Mouse (Mus musculus): ENCODE measurements at regions not wholly inside any gene's neighbourhood (a gene's known extent, or its start where the extent isn't known, plus 50 kb on each side); places are given as distances from the start of the nearest gene placed in this dataset.
"Not testable (repeated sequence)": the region's sequence is repeated elsewhere in the genome, so short reads cannot be mapped to it uniquely, and the experiment has no call there.

DNA sequence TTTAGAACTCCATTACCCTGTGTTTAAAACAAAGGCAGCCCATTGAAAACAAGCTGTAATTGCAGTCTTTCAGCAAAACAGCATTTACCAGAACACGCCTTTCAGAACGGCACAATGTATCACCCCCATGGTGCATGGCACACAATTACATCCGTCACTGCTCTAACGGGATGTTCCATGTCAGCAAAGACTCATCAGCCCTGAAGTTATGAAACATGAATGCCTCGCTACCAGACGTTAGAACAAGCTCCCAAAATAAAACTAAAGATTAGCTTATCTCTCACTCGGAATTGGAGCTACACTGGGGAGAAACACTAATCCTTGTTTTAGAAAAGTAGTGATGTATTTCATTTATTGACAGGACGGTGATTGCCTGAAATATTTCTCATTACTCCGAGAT is 301.4 kb downstream of the Tox3 start:
- DNase-seq = no peak

DNA sequence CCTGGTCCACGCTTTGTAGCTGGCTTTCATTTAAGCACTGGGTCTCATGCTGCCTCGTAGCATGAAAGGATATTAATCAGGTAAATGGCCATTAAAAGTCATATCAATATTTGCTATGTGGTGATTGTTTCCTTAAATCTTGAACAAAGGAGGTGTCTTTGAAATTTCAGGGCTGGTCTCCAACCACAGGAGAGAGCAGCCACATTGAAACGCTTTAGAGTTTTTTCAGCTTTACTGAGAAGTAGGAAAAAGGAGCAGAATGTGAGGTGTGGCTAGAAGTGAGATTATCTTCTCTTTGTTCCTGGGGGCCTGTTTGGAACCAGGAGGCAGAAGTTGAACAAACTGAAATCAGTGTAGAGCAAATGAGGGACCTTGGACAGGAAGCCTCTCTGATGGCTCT is 311.7 kb downstream of the Tox3 start:
- no peak for DNase-seq

DNA sequence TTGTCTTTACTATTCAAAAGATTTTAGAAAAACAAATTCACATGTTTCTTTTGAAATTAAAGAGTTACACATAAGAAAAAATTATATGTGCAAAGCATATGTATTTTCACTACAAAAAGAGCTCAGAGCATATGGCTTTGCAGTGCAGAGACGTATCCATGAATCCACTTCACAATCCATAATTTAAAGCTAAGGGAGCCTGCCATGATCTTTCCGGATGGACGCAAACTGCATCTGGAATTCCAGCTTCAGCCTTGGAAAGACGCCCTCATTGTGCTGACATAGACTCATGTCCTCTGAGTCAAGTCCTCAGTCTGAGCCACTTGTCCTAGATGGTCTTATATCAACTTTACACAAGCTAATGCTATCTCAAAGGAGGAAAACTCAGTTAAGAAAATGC is 315.6 kb downstream of the Tox3 start:
- DNase-seq = no peak

DNA sequence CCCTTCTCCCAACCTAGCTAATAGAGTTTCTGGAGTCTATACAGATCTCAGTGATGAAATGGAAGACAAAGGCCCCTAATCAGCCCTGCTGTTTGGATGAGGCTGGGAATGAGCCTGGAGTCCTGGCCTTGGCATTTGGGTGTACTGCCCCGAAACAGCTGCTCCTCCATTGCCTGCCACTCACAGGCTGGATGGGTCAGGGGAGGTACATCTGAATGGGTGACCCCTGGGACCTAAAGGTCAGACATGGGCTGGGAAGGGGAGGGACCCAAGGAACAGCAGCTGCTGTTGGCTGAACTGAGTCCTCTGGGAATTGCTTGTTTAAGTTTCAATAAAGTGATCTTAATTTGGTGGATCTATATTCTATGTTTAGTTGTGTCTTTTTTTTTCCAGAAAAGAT is 316.9 kb downstream of the Tox3 start:
- no peak for DNase-seq

DNA sequence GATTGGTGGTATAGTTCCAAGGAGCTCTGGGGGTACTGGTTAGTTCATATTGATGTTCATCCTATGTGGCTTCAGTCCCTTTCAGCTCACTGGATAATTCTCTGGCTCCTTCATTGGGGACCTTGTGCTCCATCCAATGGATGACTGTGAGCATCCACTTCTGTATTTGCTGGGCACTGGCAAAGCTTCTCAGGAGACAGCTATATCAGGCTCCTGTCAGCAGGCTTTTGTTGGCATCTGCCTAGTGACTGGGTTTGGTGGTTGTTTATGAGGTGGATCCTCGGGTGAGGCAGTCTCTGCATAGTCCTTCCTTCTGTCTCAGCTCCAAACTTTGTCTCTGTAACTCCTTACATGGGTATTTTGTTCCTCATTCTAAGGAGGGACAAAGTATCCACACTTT is 330.2 kb downstream of the Tox3 start:
- DNase-seq = not testable (repeated sequence)

DNA sequence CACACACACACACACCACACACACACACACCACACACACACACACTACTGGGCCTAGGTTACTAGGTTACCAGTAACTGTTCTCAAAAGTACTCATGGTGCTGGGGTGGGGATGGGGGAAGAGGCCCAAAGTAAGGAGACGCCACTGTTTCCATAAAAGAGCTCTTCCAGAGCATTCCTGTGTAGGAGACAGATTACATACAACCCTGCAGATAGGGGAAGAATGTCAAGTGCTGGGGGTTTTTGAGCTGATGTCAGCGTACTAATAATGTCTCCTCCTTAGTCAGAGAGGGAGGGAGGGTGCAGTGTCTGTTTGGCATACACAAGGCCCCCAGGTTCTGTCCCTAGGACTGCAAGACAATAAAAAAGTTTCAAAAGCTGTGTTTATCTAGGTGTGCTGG is 334.4 kb downstream of the Tox3 start:
- no peak for DNase-seq

DNA sequence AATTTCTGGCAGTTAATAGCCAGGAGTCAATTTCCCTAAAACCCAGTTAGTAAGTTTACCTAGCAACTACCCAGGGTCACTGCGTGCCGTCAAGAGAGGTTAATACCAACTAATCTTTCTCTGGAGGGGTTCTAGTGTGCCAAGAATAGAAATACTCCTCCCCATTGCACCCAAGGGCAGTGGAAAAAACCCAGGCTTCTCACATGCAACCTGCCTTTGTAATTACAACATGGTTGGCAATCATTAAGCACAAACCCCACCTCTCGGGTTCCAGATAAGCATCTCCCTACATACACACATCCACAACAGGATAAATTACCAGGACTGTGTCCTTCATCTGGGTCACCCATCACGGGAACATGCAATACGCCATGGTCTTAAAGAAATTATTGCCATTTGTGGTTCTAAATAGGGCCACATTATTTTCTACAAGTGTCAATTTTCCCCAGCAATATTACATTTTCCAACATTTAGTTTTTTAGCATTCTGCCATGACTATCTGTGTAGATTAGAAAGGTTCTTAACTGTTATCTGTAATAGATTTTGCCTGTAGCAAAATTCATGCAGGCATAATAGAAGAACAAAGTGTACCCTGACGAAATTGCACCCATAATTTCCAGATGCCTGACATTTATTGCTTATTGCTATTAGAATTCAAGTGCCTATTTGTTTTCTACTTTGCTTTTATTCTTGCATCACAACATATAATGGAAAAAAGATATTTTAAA is 336.3 kb downstream of the Tox3 start:
- no peak for DNase-seq

DNA sequence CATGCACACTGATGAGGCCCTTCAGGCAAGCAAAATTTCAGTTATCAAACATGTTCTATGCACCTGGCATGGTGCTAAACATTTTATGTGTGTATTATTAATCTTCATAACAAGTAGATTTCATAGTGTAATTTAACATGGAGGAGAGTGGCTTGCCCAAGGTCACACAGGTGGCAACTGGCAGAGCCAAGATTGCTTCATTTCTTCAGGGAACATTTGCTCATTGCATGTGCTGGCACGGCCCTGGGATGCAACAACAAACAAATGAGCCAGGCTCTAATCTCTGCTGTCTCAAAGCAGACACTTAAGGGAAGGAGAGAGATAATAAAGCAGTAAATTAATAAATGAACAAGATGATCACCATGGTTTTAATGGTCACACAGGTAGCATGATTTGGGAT is 338.7 kb downstream of the Tox3 start:
- DNase-seq = no peak

DNA sequence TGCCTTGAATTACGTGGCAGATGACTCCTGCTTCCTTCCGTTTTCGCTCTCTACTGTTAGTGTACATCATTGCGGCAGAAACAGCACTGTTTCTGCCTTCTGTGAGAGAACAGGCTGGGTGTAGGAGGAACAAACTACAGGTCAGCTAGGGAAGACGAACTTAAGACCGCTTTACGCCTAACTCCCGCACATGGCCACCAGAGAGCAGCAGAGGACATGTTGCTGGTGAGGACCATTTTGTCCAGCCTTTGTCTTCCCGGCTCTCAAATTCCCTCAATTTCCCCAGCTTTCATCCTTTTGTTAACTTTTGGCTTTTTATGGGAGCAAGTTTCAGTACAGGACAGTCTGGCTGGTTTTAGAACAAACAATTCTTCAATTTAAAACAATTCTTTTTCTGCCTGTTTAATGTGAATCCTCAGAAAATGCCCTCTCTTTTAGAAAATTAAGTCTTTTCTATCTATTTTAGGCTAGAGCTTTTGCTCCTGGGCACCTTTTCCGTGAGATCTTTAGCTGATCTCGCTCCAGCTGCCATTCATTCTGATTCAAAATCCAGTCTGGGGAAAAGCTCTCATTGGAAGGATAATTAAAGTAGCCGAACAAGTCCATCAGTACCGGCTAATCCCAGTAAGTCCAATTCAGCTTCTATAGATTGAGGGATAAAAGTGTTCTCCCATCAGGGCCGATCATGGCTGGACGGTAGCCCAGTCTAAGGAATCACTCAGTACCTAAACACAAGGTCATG is 347.1 kb downstream of the Tox3 start:
- peak; percentile 39 to 51 for DNase-seq

DNA sequence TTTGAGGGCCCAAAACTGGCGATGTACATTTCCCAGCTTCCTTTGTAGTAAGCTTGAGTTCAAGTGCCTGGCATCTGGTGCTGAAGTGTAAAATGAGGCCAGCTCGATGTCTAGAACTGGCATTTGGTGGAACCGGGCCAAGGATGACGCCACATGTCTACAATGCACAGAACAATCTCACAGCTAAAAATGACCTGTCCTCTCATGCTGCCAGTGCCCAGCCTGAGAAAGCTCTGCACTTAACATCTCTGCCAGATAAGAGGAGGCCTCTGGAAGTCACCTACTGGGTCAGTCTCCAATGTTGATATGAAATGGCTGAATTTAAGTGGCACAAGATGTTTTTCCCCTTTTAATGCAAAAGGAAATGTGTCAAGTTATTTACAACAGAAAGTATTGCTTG is 354.4 kb downstream of the Tox3 start:
- DNase-seq = no peak

DNA sequence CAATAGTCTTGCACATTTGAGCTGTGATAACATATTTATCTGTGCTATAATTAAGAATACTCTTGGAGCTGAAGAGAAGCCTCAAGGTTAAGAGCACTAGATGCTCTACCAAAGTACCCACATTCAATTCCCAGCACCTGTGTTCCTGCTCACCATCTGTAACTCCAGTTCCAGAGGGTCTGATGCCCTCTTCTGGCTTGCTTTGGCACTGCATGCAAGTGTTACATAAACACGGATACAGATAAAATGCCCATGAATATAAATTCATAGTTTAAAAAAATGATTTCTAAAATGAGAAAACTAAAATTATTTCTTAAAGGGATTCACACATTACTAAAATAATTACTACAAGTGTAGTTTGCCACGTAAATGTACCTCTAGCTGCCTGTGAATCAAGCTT is 364.3 kb downstream of the Tox3 start:
- no peak for DNase-seq

DNA sequence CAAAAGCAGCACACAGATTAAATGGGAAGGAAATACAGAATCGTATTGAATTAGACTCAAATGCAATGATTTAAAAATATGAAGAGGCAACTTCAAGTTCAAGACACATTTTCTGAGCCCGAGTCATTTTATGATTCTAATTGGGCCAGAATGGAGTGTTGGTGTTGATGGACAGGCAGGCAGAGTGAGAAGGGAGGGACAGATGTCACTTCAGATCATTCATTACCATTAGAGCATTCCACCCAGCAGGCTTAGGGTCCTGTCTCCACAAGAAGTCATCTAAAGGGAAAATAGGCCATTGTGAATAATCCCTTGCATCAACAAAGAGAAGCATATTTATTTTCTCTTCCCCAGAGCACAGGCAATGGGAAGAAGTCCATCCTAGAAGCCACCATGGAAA is 365.6 kb downstream of the Tox3 start:
- DNase-seq = no peak

DNA sequence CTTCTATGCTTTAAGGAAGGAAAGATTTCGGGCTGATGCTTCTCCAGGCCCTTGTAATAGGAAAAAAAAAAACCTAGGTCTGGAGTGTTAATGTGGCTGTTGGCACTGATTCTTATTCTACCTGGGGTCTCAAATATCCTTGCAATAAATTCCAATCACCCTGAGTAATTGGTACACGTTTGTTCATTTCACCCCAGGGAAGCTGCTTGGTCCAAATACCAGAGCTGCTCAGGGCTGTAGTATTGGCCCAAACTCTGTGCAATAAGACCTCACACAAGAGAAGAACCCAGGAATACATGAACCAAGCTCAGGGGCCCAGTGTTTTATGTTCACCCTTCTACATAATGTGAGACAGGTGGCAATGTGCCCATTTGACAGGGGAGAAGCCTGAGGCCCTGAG is 366.8 kb downstream of the Tox3 start:
- no peak for DNase-seq

DNA sequence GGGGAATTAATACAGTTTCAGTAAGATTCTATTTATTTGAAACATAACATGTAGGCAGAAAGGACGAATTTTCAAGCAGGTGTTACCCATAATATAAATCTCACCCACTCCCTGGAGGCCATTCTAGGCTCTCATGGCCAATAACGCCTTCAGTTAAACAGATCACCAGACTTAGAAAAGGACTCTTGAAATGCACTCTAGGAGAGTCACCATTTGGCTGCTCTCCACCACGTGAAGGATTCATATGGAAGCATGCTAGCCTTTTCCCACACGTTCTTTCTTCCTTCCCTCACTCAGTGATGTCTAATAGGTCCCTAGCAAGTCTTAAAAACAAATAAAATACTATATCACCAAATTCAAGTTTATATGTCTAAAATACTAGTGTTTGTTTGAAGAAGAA is 367.7 kb downstream of the Tox3 start:
- DNase-seq = no peak

DNA sequence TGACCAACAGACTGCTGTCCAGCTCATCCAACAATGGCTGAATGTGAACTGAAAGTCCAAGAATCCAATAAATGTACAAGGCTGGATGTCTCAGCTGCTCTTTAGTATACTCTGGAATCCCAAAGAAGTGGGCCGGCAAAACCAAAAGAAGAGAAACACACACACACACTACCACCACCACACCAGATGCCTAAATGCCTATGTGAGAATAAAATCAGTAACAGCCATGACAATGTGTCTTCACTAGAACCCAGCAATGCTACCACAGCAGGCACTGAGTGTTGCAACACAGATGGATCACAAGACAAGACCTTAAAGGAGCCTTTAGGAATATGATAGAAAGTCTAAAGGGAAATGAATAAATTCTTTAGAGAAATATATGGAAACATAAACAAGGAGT is 385.3 kb downstream of the Tox3 start:
- no peak for DNase-seq

DNA sequence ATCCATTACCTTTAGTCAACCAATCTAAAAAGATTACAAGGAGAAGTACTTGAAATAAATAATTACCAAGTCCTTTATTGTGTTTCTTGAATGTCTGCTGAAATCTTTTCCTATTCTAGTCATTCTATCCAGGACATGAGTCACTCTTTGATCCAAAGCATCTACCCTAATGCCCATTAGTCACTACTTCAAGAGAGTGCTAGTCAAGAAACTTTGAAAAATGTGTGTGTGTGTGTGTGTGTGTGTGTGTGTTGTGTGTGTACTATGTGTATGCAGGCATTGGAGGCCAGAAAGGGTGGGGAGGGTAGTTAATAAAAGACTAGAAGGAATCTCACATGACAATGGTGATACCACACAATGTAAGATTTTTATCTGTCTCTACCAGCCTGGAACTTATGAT is 390.7 kb downstream of the Tox3 start:
- DNase-seq = no peak

DNA sequence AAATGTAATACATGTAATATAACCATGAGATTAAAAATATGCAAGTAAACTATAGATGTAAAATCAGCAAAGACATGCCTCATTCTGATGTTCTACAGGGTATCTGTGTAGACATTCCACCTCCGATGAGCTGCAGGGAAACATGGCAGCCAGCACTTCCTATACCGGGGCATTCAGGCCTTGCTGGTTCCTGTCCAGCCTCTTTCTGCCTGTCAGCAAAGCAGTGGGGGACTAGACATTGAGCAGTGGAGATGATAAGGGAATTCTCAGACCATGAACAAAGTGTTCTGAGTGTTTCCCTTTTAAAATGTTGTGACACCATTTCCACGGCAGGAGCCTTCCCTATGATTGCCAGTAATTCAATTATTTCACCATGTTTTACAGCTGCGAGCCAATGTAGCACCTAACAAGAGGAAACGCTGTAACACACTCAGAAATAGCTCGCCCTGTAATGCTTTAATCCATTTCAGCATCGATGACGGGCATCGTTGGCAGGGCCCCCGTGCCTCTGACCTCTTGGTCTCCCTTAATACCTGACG is 391.6 kb downstream of the Tox3 start:
- DNase-seq = no peak

DNA sequence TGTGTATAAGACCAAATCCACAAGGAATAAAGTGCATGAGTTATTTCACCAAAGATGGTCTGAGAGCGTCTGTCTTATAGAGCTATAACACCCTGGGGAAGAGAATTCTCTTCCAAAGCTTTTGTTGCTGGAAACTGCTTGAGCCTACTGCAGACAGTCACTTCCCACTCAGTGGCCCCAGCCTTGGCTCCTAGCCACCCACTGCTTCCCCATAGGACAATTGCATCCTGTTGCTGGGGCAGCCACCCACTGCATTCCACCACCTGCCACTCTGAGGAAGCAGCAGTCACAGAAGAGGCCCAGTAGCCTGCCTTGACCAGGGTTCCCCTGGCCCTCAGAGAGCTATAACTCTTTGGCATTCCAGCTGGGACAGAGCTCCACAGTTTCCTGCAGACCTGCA is 409.3 kb downstream of the Tox3 start:
- peak in 1 of 2 experiments; percentile 6 for DNase-seq

DNA sequence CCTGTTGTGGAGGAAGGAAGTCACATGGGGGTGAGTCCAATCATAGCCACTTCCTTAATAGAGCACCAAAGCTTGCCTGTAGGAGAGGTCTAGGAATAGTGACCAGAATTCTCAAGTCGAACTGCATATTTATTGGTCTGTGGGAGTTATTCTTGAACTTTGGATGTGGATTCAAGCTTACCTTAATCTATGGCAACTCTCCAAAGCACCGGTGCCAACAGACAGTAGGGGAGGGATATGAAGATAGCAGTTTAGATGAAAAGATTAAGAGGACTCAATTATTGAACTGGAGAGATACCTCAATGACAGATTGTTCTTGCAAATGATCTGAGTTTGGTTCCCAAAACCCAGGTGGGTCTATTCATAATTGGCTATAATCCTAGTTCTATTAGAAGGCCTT is 413.6 kb downstream of the Tox3 start:
- DNase-seq = no peak

DNA sequence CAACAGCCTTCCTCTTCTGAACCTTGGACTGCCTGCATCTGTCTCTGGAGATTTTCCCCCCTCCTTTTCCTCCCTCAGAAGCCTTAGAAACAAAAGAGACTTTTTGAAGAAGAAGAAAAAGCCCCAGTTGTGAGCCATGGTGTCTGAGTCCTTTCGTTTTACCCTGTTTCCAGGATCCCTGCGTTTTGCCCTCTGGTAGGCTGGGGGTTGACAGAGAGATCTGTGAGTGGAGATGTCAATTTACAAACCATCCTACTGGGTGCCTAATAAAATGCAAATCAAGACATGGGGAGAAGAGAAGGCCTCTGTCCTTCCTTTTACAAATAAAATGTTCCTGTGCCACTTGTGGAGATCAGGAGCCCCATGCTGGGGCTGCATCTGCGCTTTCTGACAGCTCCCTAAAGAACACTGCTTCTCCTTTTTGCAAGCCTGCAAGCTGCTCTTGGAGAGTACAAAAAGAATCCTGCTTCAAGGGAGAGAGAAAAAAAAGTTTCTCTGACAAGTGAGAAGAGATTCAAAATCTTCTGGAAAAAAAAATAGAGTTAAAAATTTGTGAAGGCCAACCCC is 421.4 kb downstream of the Tox3 start:
- no peak for DNase-seq

DNA sequence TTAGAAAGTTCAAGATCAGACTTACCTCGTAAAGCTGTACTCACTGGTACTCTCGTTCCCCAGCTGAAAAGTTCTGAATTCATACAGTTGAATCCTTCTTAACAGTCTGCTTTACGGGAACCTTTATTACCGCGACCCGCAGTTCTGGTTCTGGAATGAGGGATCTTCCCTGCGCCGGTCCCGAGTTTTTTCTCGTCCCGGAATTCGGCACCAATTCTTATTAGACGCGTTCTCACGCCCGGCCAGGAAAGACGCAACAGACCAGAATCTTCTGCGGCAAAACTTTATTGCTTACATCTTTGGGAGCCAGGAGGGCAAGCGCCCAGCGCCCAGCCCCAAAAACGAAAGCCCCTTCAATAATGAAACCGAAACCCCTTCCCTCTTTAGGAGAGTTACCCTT is 423.4 kb downstream of the Tox3 start:
- peak; percentile 1 to 11 for DNase-seq

DNA sequence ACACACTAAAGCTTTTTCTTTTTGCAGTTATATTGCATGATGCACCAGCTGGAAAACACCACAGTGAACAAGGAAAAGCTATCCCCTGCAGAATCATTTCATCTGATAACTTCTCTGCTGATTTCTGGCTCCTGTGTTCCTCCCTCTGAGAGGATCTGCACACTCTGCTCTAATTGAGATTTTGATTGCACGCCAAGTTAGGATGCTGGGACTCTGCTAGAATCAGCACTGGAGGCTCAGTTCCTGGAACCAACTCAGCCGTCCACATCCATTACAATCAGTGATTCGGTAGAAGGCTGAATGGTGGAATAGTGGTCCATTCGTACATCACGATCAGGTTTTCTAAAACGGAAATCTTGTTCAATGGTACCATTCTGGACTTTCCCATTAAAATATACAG is 434.1 kb downstream of the Tox3 start:
- no peak for DNase-seq

DNA sequence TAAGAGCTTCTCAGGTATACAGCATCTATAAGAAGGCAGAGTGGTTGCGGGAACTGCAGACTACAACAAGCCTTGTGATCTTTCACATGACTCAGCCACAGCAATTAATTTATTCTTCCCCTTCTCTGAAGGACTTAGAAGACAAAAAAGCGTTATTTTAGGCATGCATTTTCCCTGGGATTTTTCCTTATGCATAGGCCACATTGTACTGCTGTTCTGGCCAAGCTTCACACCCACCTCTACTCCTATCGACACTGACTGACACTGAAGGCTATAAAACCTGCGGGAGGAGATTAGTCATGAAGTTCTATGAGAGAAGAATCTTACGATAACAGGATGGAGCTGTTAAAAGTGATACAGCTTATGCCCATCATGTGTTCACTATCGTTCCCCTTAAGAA is 441.9 kb downstream of the Tox3 start:
- no peak for DNase-seq

DNA sequence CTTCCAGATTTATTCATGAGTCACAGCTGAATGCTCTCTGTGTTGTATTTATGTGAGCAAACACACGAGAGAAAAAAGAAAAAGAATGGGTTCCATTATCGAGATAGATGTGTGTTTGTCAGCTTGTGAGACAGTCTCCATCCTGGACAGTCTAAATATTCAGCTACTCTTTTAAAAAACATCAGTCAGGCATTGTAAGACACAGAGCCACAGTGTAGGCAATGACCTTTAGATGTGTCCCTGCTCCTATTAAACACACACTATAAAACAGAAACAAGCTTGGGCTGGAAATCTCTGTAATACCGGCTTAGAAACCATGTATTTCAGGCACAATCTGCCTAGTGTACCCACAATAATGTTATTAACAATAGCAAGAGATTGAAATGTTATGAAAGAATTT is 442.6 kb downstream of the Tox3 start:
- no peak for DNase-seq

Data from lung, adult 18-20 months (tissue).